Mouse (Mus musculus) megakaryocyte, adult 5-6 weeks (primary cell): ENCODE measurements around the gene Gm20388. TPM values are rescaled to one million over a fixed set of nuclear protein-coding genes. Genes with fewer than 3 reads are reported as not detected.

Experiments used
- ATAC-seq: 2 replicates; pipeline ENCODE4 v1.8.0; 2016; ENCODE audit warnings: mild to moderate bottlenecking, inconsistent platforms; ENCODE audit not compliant: poor library complexity, severe bottlenecking
- total RNA-seq, 2 experiments: library from RNA; stranded (forward) in 1 of 2; stranded (reverse) in 1 of 2; fragments of 153-499, 151-499 nt in 1 of 2; fragments of 221-1000, 200-1000 nt in 1 of 2; gene quantifications; 2 replicates each; pipeline versions ENCODE4 v1.2.3 to v1.2.4; 2015 to 2017

Gene Gm20388
- total RNA-seq, 2 experiments from 2014 or later = 7.6 to 15.5 TPM

- ATAC-seq = no peak
These were observed 997.0 kb downstream of the Gm20388 start for GRCm38 (mm10) chr8:120907671-120908070.

GRCm38 (mm10) chr8:120910936-120911335 lies 1000.3 kb downstream of the Gm20388 start:
- no peak for ATAC-seq

- no peak for ATAC-seq
These were observed 1001.8 kb downstream of the Gm20388 start for GRCm38 (mm10) chr8:120912463-120912862.

GRCm38 (mm10) chr8:120916831-120917435 lies 1006.3 kb downstream of the Gm20388 start:
- no peak for ATAC-seq

- ATAC-seq = no peak
These were observed 1009.9 kb downstream of the Gm20388 start for GRCm38 (mm10) chr8:120920527-120920926.

GRCm38 (mm10) chr8:120926201-120926600 lies 1015.6 kb downstream of the Gm20388 start:
- ATAC-seq = no peak

GRCm38 (mm10) chr8:120928082-120928481 lies 1017.4 kb downstream of the Gm20388 start:
- ATAC-seq = no peak

- ATAC-seq = no peak
These were observed 1024.0 kb downstream of the Gm20388 start for GRCm38 (mm10) chr8:120934596-120934995.

GRCm38 (mm10) chr8:120936685-120937084 lies 1026.0 kb downstream of the Gm20388 start:
- no peak for ATAC-seq

- ATAC-seq = no peak
These were observed 1026.8 kb downstream of the Gm20388 start for GRCm38 (mm10) chr8:120937474-120937873.

- no peak for ATAC-seq
These were observed 1029.6 kb downstream of the Gm20388 start for GRCm38 (mm10) chr8:120940287-120940686.

- no peak for ATAC-seq
These were observed 1036.6 kb downstream of the Gm20388 start for GRCm38 (mm10) chr8:120947240-120947639.

- no peak for ATAC-seq
These were observed 1037.5 kb downstream of the Gm20388 start for GRCm38 (mm10) chr8:120948050-120948595.

- no peak for ATAC-seq
These were observed 1038.2 kb downstream of the Gm20388 start for GRCm38 (mm10) chr8:120948620-120949491.

GRCm38 (mm10) chr8:120950674-120951218 lies 1040.1 kb downstream of the Gm20388 start:
- ATAC-seq = no peak

- no peak for ATAC-seq
These were observed 1048.8 kb downstream of the Gm20388 start for GRCm38 (mm10) chr8:120959470-120959891.

- ATAC-seq = no peak
These were observed 1052.2 kb downstream of the Gm20388 start for GRCm38 (mm10) chr8:120962606-120963380.

GRCm38 (mm10) chr8:120966557-120966956 lies 1055.9 kb downstream of the Gm20388 start:
- no peak for ATAC-seq

- ATAC-seq = no peak
These were observed 1057.7 kb downstream of the Gm20388 start for GRCm38 (mm10) chr8:120968308-120968707.

GRCm38 (mm10) chr8:120970346-120970745 lies 1059.7 kb downstream of the Gm20388 start:
- ATAC-seq = no peak
